Mouse (Mus musculus) left cerebral cortex, adult 11 months (tissue): Measurements from ENCODE around the gene Klrc2.
"Not testable (repeated sequence)": the region's sequence is repeated elsewhere in the genome, so short reads cannot be mapped to it uniquely, and the experiment has no call there.

Experiments
- DNase-seq: peaks from one replicate; pipeline ENCODE4 v3.0.0; 2022; ENCODE audit warnings: low spot score

The Klrc2 gene

GRCm38 (mm10) chr6:129660589-129660988, at the start of gene Klrc2:
Gene Klrc2 (minus strand): TSS chr6:129660689.
- DNase-seq: not testable (repeated sequence)

- DNase-seq: not testable (repeated sequence)
These were observed 30.9 kb upstream of the Klrc2 start for GRCm38 (mm10) chr6:129691436-129691835.

GRCm38 (mm10) chr6:129680379-129680778, 19.9 kb upstream of the Klrc2 start:
- no peak for DNase-seq

GRCm38 (mm10) chr6:129678873-129679272, 18.4 kb upstream of the Klrc2 start, which contains the start of gene Klrc1:
Gene Klrc1 (minus strand): TSS chr6:129678973.
- no peak for DNase-seq

GRCm38 (mm10) chr6:129661301-129661700, 812 bp upstream of the Klrc2 start:
- DNase-seq: not testable (repeated sequence)

- not testable (repeated sequence) for DNase-seq
These were observed 16.4 kb downstream of the Klrc2 start for GRCm38 (mm10) chr6:129644054-129644453.

- not testable (repeated sequence) for DNase-seq
These were observed 17.3 kb downstream of the Klrc2 start, which contains the start of gene Klrc3 for GRCm38 (mm10) chr6:129643237-129643636. Gene Klrc3 (minus strand): TSS chr6:129643337.

- DNase-seq: not testable (repeated sequence)
These were observed 29.4 kb downstream of the Klrc2 start for GRCm38 (mm10) chr6:129631046-129631445.

- DNase-seq: no peak
These were observed 36.8 kb downstream of the Klrc2 start, which contains the start of gene Klrk1 for GRCm38 (mm10) chr6:129623735-129624134. Gene Klrk1 (minus strand): TSS chr6:129623864.

- no peak for DNase-seq
These were observed 52.1 kb downstream of the Klrc2 start for GRCm38 (mm10) chr6:129608372-129608771.
